Mouse (Mus musculus) heart, embryonic 12.5 days (tissue): ENCODE results near the gene Gm10135. TPM values are rescaled to one million over a fixed set of nuclear protein-coding genes. Genes with fewer than 3 reads are reported as not detected.
"Not testable (repeated sequence)": the region's sequence is repeated elsewhere in the genome, so short reads cannot be mapped to it uniquely, and the experiment has no call there.

Source experiments
- ATAC-seq: fragments of 200-750 bp; cut with Nextera tagmentation; 2 replicates; pipeline ENCODE4 v1.8.0; 2017; ENCODE audit warnings: moderate TSS enrichment, moderate library complexity; ENCODE audit not compliant: insufficient number of reproducible peaks, low FRiP score
- H3K27ac ChIP-seq: fragments of 300-500 bp; sonication (generic); 2 replicates; pipeline ENCODE4 v1.5.1; 2016; ENCODE audit warnings: mild to moderate bottlenecking, moderate library complexity; ENCODE audit not compliant: poor library complexity, severe bottlenecking
- H3K27me3 ChIP-seq: fragments of 300-500 bp; sonication (generic); replicated peaks from 2 replicates; pipeline ENCODE4 v1.6.1; 2016; ENCODE audit warnings: mild to moderate bottlenecking, moderate library complexity
- H3K36me3 ChIP-seq: fragments of 300-500 bp; sonication (generic); 2 replicates; pipeline ENCODE4 v1.6.1; 2016; ENCODE audit warnings: mild to moderate bottlenecking, moderate library complexity
- H3K4me1 ChIP-seq: fragments of 300-500 bp; sonication (generic); replicated peaks from 2 replicates; pipeline ENCODE4 v1.6.1; 2016; ENCODE audit warnings: mild to moderate bottlenecking
- H3K4me2 ChIP-seq: fragments of 300-500 bp; sonication (generic); 2 replicates; pipeline ENCODE4 v1.6.1; 2016; ENCODE audit warnings: mild to moderate bottlenecking, moderate library complexity
- H3K4me3 ChIP-seq: fragments of 300-500 bp; sonication (generic); 2 replicates; pipeline ENCODE4 v1.5.1; 2016; ENCODE audit warnings: mild to moderate bottlenecking
- H3K9ac ChIP-seq: fragments of 300-500 bp; sonication (generic); 2 replicates; pipeline ENCODE4 v1.6.1; 2016; ENCODE audit warnings: mild to moderate bottlenecking, moderate library complexity
- H3K9me3 ChIP-seq: fragments of 300-500 bp; sonication (generic); replicated peaks from 2 replicates; pipeline ENCODE4 v1.6.1; 2016; ENCODE audit warnings: mild to moderate bottlenecking, moderate library complexity
- WGBS: fragments of 180-500 bp; shearing (Covaris S2); methylation state at CpG from one replicate; pipeline ENCODE4 v1.1.7; 2016; 5-methylcytosine and 5-hydroxymethylcytosine counted together
- polyA plus RNA-seq: library from polyadenylated mRNA; unstranded; fragments of >200 nt; fragmentation: Nextera tagmentation; extraction: Ambion mirVana; gene quantifications from 2 replicates; pipeline ENCODE4 v1.2.1, GENCODE M21; 2016

Gene Gm10135
- polyA plus RNA-seq = not detected in 2 replicates

GRCm38 (mm10) chr5:72974602-72975001 is at the start of gene Gm10135:
TSS of gene Gm10135 (minus strand) at chr5:72974702.
- Histone ChIP-seq H3K4me3 (no peak within 1 kb of the TSS), H3K9me3 (no peaks in the 10 kb centered on the region), H3K27me3 (no peaks in the 10 kb centered on the region), H3K4me2 (no peak within 1 kb of the TSS), H3K36me3 (peaks cover 58% of the 10 kb centered on the region), H3K4me1 (peaks cover 14% of the 10 kb centered on the region), H3K27ac (no peak within 1 kb of the TSS), H3K9ac (no peak within 1 kb of the TSS)
- 94% methylated on average over 7 of the region's 7 CpGs for WGBS
- no peak for ATAC-seq

- no peak overlapping the region for H3K4me3 ChIP-seq
- peaks cover 56% of the 10 kb centered on the region for H3K36me3 ChIP-seq
- no peak overlapping the region for H3K27ac ChIP-seq
- WGBS = 93% methylated on average over 13 of the region's 13 CpGs
- H3K9ac ChIP-seq = no peak overlapping the region
- peaks cover 4% of the 10 kb centered on the region for H3K4me1 ChIP-seq
- H3K4me2 ChIP-seq = no peak overlapping the region
- H3K27me3 ChIP-seq = no peaks in the 10 kb centered on the region
- no peak for ATAC-seq
- H3K9me3 ChIP-seq = no peaks in the 10 kb centered on the region
Measured at GRCm38 (mm10) chr5:73023801-73024200, 49.3 kb upstream of the Gm10135 start.

- H3K27ac ChIP-seq = no peak overlapping the region
- peaks cover 47% of the 10 kb centered on the region for H3K27me3 ChIP-seq
- H3K4me3 ChIP-seq = no peak overlapping the region
- WGBS = 48% methylated on average over 9 of the region's 9 CpGs
- H3K36me3 ChIP-seq = no peaks in the 10 kb centered on the region
- no peak overlapping the region for H3K9ac ChIP-seq
- peaks cover 12% of the 10 kb centered on the region; the same call in 1 of the 2 replicates for H3K4me1 ChIP-seq
- H3K4me2 ChIP-seq = no peak overlapping the region
- H3K9me3 ChIP-seq = no peaks in the 10 kb centered on the region
- ATAC-seq = no peak
Measured at GRCm38 (mm10) chr5:73014745-73015144, 40.2 kb upstream of the Gm10135 start.

GRCm38 (mm10) chr5:73013611-73014287 is 39.2 kb upstream of the Gm10135 start:
- 0 out of 2 replicates have a peak, but pooled peaks have one; percentile 36 for ATAC-seq
- Histone ChIP-seq H3K27me3 (peaks cover 51% of the 10 kb centered on the region), H3K4me2 (peak overlapping the region; percentile 96), H3K9ac (peak overlapping the region; percentile 62), H3K4me3 (peak overlapping the region; percentile 52), H3K4me1 (peaks cover 12% of the 10 kb centered on the region; the same call in 1 of the 2 replicates)
- not testable (repeated sequence) for H3K9me3 ChIP-seq, H3K27ac ChIP-seq, H3K36me3 ChIP-seq
- 2% methylated on average over 59 of the region's 65 CpGs for WGBS

GRCm38 (mm10) chr5:73012884-73013610 is 38.5 kb upstream of the Gm10135 start:
- not testable (repeated sequence) for H3K36me3 ChIP-seq, H3K27ac ChIP-seq, H3K9me3 ChIP-seq, ATAC-seq
- peak overlapping the region; percentile 62; the same call in 1 of the 2 replicates for H3K9ac ChIP-seq
- peak overlapping the region; percentile 52 for H3K4me3 ChIP-seq
- 19% methylated on average over 25 of the region's 27 CpGs for WGBS
- peaks cover 58% of the 10 kb centered on the region for H3K27me3 ChIP-seq
- peaks cover 12% of the 10 kb centered on the region; the same call in 1 of the 2 replicates for H3K4me1 ChIP-seq
- H3K4me2 ChIP-seq = peak overlapping the region; percentile 96

GRCm38 (mm10) chr5:73011806-73012205 is 37.3 kb upstream of the Gm10135 start:
- H3K4me2 ChIP-seq, H3K27ac ChIP-seq, ATAC-seq, H3K9me3 ChIP-seq, H3K4me3 ChIP-seq, H3K36me3 ChIP-seq, H3K9ac ChIP-seq: not testable (repeated sequence)
- peaks cover 67% of the 10 kb centered on the region for H3K27me3 ChIP-seq
- WGBS = 84% methylated on average over 16 of the region's 16 CpGs
- peaks cover 18% of the 10 kb centered on the region for H3K4me1 ChIP-seq

DNA sequence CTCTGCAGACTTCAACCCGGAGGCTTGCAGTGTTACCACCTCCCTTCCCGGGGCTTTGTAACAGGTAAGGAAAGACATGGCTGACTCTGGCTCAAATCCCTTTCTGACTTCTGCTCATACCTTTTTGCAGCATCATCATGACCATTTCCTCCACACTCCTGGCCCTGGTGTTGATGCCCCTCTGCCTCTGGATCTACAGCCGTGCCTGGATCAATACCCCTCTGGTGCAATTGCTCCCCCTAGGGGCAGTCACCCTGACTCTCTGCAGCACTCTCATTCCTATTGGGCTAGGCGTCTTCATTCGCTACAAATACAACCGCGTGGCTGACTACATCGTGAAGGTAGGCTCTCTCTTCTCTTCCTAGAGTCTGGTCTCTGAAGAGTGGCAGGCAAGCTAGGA is 33.7 kb upstream of the Gm10135 start:
- peaks cover 71% of the 10 kb centered on the region for H3K27me3 ChIP-seq
- 29% methylated on average over 8 of the region's 8 CpGs for WGBS
- not testable (repeated sequence) for H3K4me2 ChIP-seq

DNA sequence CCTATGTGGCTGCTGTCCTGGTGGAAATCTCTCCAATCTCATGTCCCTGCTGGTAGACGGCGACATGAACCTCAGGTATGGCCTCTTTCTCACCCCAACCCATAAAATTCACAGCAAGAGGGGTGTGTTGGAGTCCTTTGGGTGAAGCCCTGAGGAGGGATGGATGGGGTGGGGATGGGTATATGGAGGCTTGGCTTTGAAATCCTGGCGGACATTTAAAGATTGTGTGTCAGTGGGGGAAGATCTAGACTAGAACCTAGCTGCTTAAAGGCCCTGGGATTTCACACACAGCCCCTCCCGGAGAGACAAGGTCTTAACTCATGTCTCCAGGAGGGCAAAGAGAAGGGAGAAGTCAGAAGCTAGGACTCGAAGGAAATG is 33.1 kb upstream of the Gm10135 start:
- 39% methylated on average over 5 of the region's 5 CpGs for WGBS
- no peaks in the 10 kb centered on the region for H3K36me3 ChIP-seq
- peaks cover 64% of the 10 kb centered on the region for H3K27me3 ChIP-seq
- no peak for ATAC-seq
- no peaks in the 10 kb centered on the region for H3K9me3 ChIP-seq
- H3K4me2 ChIP-seq = peak overlapping the region; percentile 94
- H3K4me3 ChIP-seq = peak overlapping the region; percentile 49; the same call in 1 of the 2 replicates
- no peak overlapping the region for H3K9ac ChIP-seq
- peaks cover 9% of the 10 kb centered on the region for H3K4me1 ChIP-seq
- H3K27ac ChIP-seq = no peak overlapping the region

More for the DNA sequence above, 33.7 kb upstream of the Gm10135 start:
- not testable (repeated sequence) for H3K4me3 ChIP-seq, H3K9ac ChIP-seq, H3K36me3 ChIP-seq, H3K27ac ChIP-seq, H3K9me3 ChIP-seq, ATAC-seq
- H3K4me1 ChIP-seq = peaks cover 11% of the 10 kb centered on the region

- peak within 1 kb of the TSS; percentile 49 for H3K4me3 ChIP-seq
- H3K9ac ChIP-seq = peak within 1 kb of the TSS; percentile 67
- no peak within 1 kb of the TSS for H3K27ac ChIP-seq
- no peaks in the 10 kb centered on the region for H3K9me3 ChIP-seq
- 8% methylated on average over 65 of the region's 65 CpGs for WGBS
- 0 out of 2 replicates have a peak, but pooled peaks have one; percentile 48 for ATAC-seq
- peak within 1 kb of the TSS; percentile 94 for H3K4me2 ChIP-seq
- no peaks in the 10 kb centered on the region for H3K36me3 ChIP-seq
- peaks cover 60% of the 10 kb centered on the region for H3K27me3 ChIP-seq
- peaks cover 9% of the 10 kb centered on the region for H3K4me1 ChIP-seq
Measured at GRCm38 (mm10) chr5:73006784-73007581, 32.5 kb upstream of the Gm10135 start, which contains the start of gene Slc10a4. TSS of gene Slc10a4 (plus strand) at chr5:73006883.

DNA sequence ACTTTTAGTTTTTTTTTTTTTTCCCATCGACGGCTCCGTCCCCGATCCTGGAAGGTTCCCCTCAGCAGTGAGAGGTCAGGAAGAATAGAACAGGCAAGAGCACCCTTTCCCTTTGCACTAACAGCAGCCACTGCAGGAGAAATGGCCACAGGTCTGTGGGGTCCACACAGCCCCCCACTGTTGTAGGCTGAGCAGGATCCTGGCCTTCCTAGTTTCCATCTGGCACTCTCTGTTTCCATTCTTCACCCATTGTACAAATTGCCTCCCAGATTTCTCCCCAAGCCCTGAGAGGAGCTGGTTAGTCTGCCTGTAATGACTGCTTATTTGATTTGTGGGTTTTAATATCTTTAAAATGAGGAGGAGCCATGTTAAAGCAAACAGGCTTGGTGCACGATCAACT is 29.5 kb upstream of the Gm10135 start:
- Histone ChIP-seq H3K4me2 (no peak overlapping the region), H3K9ac (no peak overlapping the region), H3K27ac (no peak overlapping the region), H3K36me3 (no peaks in the 10 kb centered on the region), H3K4me1 (peaks cover 9% of the 10 kb centered on the region), H3K4me3 (no peak overlapping the region), H3K9me3 (no peaks in the 10 kb centered on the region), H3K27me3 (peaks cover 51% of the 10 kb centered on the region)
- 89% methylated on average over 5 of the region's 5 CpGs for WGBS
- ATAC-seq = no peak

DNA sequence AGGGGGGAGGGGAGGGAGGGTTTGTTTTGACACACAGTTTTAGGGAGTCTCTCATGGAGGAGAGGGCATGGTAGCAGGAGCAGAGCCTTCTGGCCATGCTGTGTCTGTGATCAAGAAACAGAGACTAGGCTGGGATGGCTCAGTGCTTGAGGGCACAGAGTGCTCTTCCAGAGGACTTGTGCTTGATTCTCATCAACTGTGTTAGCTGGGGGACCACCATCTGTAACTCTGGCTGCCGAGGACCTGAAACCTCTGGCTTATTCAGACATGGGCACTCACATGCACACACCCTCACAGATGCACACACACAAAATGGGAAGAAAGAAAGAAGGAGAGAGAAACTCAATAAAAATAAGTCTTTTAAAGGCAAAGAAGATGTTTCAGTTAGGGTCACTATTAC is 24.0 kb upstream of the Gm10135 start:
- H3K4me2 ChIP-seq, H3K4me3 ChIP-seq, H3K36me3 ChIP-seq, ATAC-seq, H3K9me3 ChIP-seq, H3K27me3 ChIP-seq, H3K9ac ChIP-seq, H3K4me1 ChIP-seq, H3K27ac ChIP-seq: not testable (repeated sequence)
- WGBS = 89% methylated on average over 1 of the region's 1 CpGs
